Mouse (Mus musculus) heart, embryonic 15.5 days (tissue): Measurements from ENCODE around the gene Son. TPM values are rescaled to one million over a fixed set of nuclear protein-coding genes. Genes with fewer than 3 reads are reported as not detected.

Experiments used
- ATAC-seq: fragments of 200-750 bp; cut with Nextera tagmentation; replicated peaks from 2 replicates; pipeline ENCODE4 v1.8.0; 2017; ENCODE audit warnings: low read depth, moderate TSS enrichment; ENCODE audit not compliant: insufficient number of reproducible peaks, insufficient read depth, low FRiP score
- H3K27ac ChIP-seq: fragments of 300-500 bp; sonication (generic); 2 replicates; pipeline ENCODE4 v1.5.1; 2015; ENCODE audit warnings: mild to moderate bottlenecking, inconsistent platforms
- H3K27me3 ChIP-seq: fragments of 300-500 bp; sonication (generic); 2 replicates; pipeline ENCODE4 v1.6.1; 2015; ENCODE audit warnings: inconsistent platforms
- H3K36me3 ChIP-seq: fragments of 300-500 bp; sonication (generic); 2 replicates; pipeline ENCODE4 v1.6.1; 2015; ENCODE audit warnings: mild to moderate bottlenecking, inconsistent platforms
- H3K4me1 ChIP-seq: fragments of 300-500 bp; sonication (generic); replicated peaks from 2 replicates; pipeline ENCODE4 v1.6.1; 2015; ENCODE audit warnings: inconsistent platforms
- H3K4me2 ChIP-seq: fragments of 300-500 bp; sonication (generic); 2 replicates; pipeline ENCODE4 v1.6.1; 2015; ENCODE audit warnings: inconsistent platforms, mild to moderate bottlenecking, moderate library complexity
- H3K4me3 ChIP-seq: fragments of 300-500 bp; sonication (generic); 2 replicates; pipeline ENCODE4 v1.5.1; 2015; ENCODE audit warnings: mild to moderate bottlenecking, inconsistent platforms
- H3K9ac ChIP-seq: fragments of 300-500 bp; sonication (generic); 2 replicates; pipeline ENCODE4 v1.6.1; 2015; ENCODE audit warnings: mild to moderate bottlenecking, inconsistent platforms
- H3K9me3 ChIP-seq: fragments of 300-500 bp; sonication (generic); replicated peaks from 2 replicates; pipeline ENCODE4 v1.6.1; 2016; ENCODE audit warnings: inconsistent platforms
- WGBS: fragments of 180-500 bp; shearing (Covaris S2); methylation state at CpG from one replicate; pipeline ENCODE4 v1.1.7; 2015; ENCODE audit warnings: mixed read lengths; 5-methylcytosine and 5-hydroxymethylcytosine counted together
- polyA plus RNA-seq: library from polyadenylated mRNA; unstranded; fragments of >200 nt; fragmentation: Nextera tagmentation; extraction: Ambion mirVana; gene quantifications from 2 replicates; pipeline ENCODE4 v1.2.1, GENCODE M21; 2015

Gene Son
- polyA plus RNA-seq, 1 experiment from 2014 or later = 81.4 TPM

GRCm38 (mm10) chr16:91657285-91657684, 10.0 kb downstream of the Son start:
- H3K36me3 ChIP-seq = peaks cover 83% of the 10 kb centered on the region
- 97% methylated on average over 17 of the region's 17 CpGs for WGBS
- H3K4me2 ChIP-seq = no peak overlapping the region
- no peaks in the 10 kb centered on the region for H3K27me3 ChIP-seq
- H3K4me3 ChIP-seq = no peak overlapping the region
- H3K9ac ChIP-seq = no peak overlapping the region
- no peak overlapping the region for H3K27ac ChIP-seq
- H3K9me3 ChIP-seq = no peaks in the 10 kb centered on the region
- peaks cover 11% of the 10 kb centered on the region for H3K4me1 ChIP-seq
- ATAC-seq = 0 out of 2 replicates have a peak, but pooled peaks have one; percentile 14

GRCm38 (mm10) chr16:91658471-91658870, 11.2 kb downstream of the Son start:
- H3K27ac ChIP-seq = no peak overlapping the region
- no peak for ATAC-seq
- H3K4me3 ChIP-seq = no peak overlapping the region
- peaks cover 91% of the 10 kb centered on the region for H3K36me3 ChIP-seq
- H3K4me2 ChIP-seq = no peak overlapping the region
- WGBS = 78% methylated on average over 5 of the region's 5 CpGs
- no peaks in the 10 kb centered on the region for H3K27me3 ChIP-seq
- no peak overlapping the region for H3K9ac ChIP-seq
- no peaks in the 10 kb centered on the region for H3K9me3 ChIP-seq
- H3K4me1 ChIP-seq = peaks cover 7% of the 10 kb centered on the region

GRCm38 (mm10) chr16:91659798-91660197, 12.5 kb downstream of the Son start:
- 97% methylated on average over 20 of the region's 20 CpGs for WGBS

GRCm38 (mm10) chr16:91661397-91661796, 14.1 kb downstream of the Son start:
- ATAC-seq = no peak
- WGBS = 83% methylated on average over 1 of the region's 1 CpGs

More at GRCm38 (mm10) chr16:91659798-91660197, 12.5 kb downstream of the Son start:
- Histone ChIP-seq H3K4me3 (no peak overlapping the region), H3K4me1 (peaks cover 7% of the 10 kb centered on the region), H3K27me3 (no peaks in the 10 kb centered on the region), H3K27ac (no peak overlapping the region), H3K9ac (no peak overlapping the region), H3K36me3 (peaks cover 93% of the 10 kb centered on the region), H3K4me2 (no peak overlapping the region), H3K9me3 (no peaks in the 10 kb centered on the region)
- no peak for ATAC-seq

DNA sequence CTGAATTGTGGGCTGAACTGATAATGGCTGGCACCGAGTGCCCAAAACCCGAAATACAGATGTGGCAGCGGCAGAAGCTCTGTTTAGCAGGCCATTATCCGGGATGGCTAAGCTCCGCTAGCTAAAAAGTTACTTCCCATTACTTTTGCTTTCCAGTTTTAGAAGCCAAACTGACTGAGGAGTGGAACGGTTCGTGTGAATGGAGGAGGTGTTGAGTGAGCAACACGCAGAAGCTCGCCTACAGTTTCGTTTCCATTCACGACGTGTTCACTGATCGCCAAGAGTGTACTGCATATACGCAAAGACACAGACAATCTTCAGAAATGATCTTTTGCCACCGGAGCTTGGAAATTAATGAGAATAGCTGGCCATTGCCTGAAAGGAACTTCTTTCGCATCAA, 15.0 kb downstream of the Son start:
- Histone ChIP-seq H3K27me3 (no peaks in the 10 kb centered on the region), H3K36me3 (peaks cover 93% of the 10 kb centered on the region), H3K4me2 (no peak overlapping the region), H3K9ac (no peak overlapping the region), H3K9me3 (no peaks in the 10 kb centered on the region), H3K27ac (no peak overlapping the region), H3K4me3 (no peak overlapping the region), H3K4me1 (peaks cover 7% of the 10 kb centered on the region)
- WGBS = 87% methylated on average over 16 of the region's 16 CpGs
- ATAC-seq = no peak

More at GRCm38 (mm10) chr16:91661397-91661796, 14.1 kb downstream of the Son start:
- H3K4me3 ChIP-seq = no peak overlapping the region
- H3K4me2 ChIP-seq = no peak overlapping the region
- no peak overlapping the region for H3K27ac ChIP-seq
- peaks cover 7% of the 10 kb centered on the region for H3K4me1 ChIP-seq
- H3K27me3 ChIP-seq = no peaks in the 10 kb centered on the region
- no peaks in the 10 kb centered on the region for H3K9me3 ChIP-seq
- H3K9ac ChIP-seq = no peak overlapping the region
- H3K36me3 ChIP-seq = peaks cover 93% of the 10 kb centered on the region

DNA sequence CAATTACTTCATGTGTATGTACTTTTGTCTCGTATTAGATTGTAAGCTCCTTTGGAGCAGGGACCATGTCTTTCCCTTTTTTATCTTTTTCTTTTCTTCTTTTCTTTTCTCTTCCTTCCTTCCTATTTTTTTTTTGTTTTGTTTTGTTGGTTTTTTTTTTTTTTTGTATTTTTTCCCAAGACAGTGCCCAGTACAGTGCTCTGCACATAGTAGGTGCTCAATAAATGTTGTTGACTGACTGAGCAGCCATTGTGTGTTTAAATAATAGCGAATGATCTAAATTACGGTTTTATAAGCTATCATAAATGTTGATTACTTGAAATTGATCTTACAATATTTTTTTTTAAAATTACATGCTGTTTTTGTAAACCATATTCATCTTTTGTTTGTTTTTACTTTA, 16.5 kb downstream of the Son start:
- WGBS = 93% methylated on average over 3 of the region's 3 CpGs
- no peak overlapping the region for H3K4me2 ChIP-seq
- no peak overlapping the region for H3K9ac ChIP-seq

DNA sequence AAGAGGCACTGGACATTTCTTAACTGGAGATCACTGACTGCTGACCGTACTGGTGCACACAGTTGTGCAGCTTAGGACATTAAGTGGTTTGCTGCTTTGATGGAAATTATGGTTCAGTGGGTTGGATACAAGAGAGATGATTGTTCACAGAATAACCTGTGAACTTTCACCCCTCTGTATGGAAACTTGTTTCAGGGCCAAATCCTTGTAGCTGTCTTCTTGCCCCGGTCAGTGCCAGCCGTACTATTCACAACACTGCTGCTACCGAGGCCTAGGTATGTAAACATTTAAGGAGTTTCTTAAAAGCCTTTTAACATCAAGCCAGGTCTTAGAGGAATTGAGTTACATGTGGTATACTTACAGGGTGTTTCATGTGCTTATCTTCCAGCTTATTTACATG, 27.2 kb downstream of the Son start:
- Histone ChIP-seq H3K27ac (no peak overlapping the region), H3K27me3 (no peaks in the 10 kb centered on the region), H3K4me1 (no peaks in the 10 kb centered on the region), H3K4me2 (no peak overlapping the region), H3K4me3 (no peak overlapping the region), H3K9ac (no peak overlapping the region), H3K9me3 (no peaks in the 10 kb centered on the region), H3K36me3 (peaks cover 88% of the 10 kb centered on the region)
- 84% methylated on average over 4 of the region's 4 CpGs for WGBS
- ATAC-seq = no peak

More for the DNA sequence above, 16.5 kb downstream of the Son start:
- no peaks in the 10 kb centered on the region for H3K9me3 ChIP-seq
- H3K4me1 ChIP-seq = peaks cover 7% of the 10 kb centered on the region
- no peak overlapping the region for H3K27ac ChIP-seq
- H3K4me3 ChIP-seq = no peak overlapping the region
- peaks cover 87% of the 10 kb centered on the region for H3K36me3 ChIP-seq
- no peaks in the 10 kb centered on the region for H3K27me3 ChIP-seq
- no peak for ATAC-seq

GRCm38 (mm10) chr16:91678147-91678911, 31.0 kb downstream of the Son start:
- no peak overlapping the region for H3K9ac ChIP-seq
- H3K36me3 ChIP-seq = peaks cover 82% of the 10 kb centered on the region
- no peaks in the 10 kb centered on the region for H3K4me1 ChIP-seq
- H3K27ac ChIP-seq = no peak overlapping the region
- no peaks in the 10 kb centered on the region for H3K27me3 ChIP-seq
- H3K4me2 ChIP-seq = no peak overlapping the region
- H3K4me3 ChIP-seq = no peak overlapping the region
- no peaks in the 10 kb centered on the region for H3K9me3 ChIP-seq
- no peak for ATAC-seq
- WGBS = 88% methylated on average over 5 of the region's 5 CpGs

GRCm38 (mm10) chr16:91680656-91681055, 33.4 kb downstream of the Son start:
- Histone ChIP-seq H3K27ac (no peak overlapping the region), H3K4me1 (no peaks in the 10 kb centered on the region), H3K36me3 (peaks cover 71% of the 10 kb centered on the region), H3K4me2 (no peak overlapping the region), H3K9me3 (no peaks in the 10 kb centered on the region), H3K27me3 (no peaks in the 10 kb centered on the region), H3K9ac (no peak overlapping the region), H3K4me3 (no peak overlapping the region)
- ATAC-seq = no peak
- WGBS = 74% methylated on average over 5 of the region's 5 CpGs

DNA sequence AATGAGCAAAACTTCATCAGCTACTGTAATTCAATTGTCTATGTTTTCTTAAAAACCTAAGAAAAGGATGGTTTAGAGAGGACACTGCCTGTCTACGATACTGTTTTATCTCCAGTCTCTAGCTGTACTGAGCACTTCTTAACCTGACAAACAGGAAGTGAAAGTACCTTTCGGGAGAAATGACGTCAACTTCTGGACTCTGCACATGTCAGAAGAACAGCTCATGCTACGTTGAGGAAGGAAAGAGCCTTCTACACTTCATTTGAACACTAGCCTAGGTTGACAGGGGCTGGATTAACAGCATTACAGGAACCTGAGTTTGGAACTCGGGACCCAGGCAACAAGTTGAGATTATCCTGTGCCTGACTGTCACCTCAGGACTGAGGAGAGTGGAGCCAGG, 38.2 kb downstream of the Son start:
- H3K27me3 ChIP-seq = no peaks in the 10 kb centered on the region
- no peak overlapping the region for H3K27ac ChIP-seq
- H3K9ac ChIP-seq = no peak overlapping the region
- H3K4me2 ChIP-seq = no peak overlapping the region
- no peak overlapping the region for H3K4me3 ChIP-seq
- H3K9me3 ChIP-seq = no peaks in the 10 kb centered on the region
- 70% methylated on average over 5 of the region's 5 CpGs for WGBS
- ATAC-seq = no peak
- peaks cover 16% of the 10 kb centered on the region for H3K4me1 ChIP-seq
- H3K36me3 ChIP-seq = peaks cover 32% of the 10 kb centered on the region

DNA sequence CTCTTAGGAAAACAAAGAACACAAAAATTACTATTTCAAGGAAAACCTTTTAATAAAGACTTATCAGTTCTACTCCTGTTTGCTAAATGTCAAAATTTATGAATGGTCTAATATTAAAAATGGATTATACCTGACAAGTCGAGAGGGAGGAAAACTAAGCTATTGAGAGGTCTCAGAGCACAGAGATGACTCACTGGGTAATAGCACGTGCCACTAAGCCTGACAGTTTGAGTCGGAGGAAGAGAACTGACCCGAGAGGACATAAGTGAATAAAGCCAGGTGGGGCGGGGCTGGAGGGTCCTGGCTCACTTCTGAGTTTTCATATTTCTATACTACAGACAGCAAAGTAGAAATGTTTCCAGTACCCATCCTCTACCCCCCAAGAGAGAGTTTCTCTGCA, 39.1 kb downstream of the Son start:
- H3K9me3 ChIP-seq = no peaks in the 10 kb centered on the region
- H3K27ac ChIP-seq = no peak overlapping the region
- no peak overlapping the region for H3K4me2 ChIP-seq
- ATAC-seq = no peak
- WGBS = 79% methylated on average over 5 of the region's 5 CpGs
- H3K9ac ChIP-seq = no peak overlapping the region
- H3K27me3 ChIP-seq = no peaks in the 10 kb centered on the region
- H3K4me1 ChIP-seq = peaks cover 16% of the 10 kb centered on the region
- H3K4me3 ChIP-seq = no peak overlapping the region
- H3K36me3 ChIP-seq = peaks cover 32% of the 10 kb centered on the region
